Mouse (Mus musculus) C2C12 (cell line): ENCODE results near the gene Macrod1.

ENCODE experiments used
- CTCF ChIP-seq: IDR thresholded peaks from one replicate; pipeline ENCODE4 v1.5.1; 2011; ENCODE audit not compliant: control insufficient read depth, insufficient read depth, insufficient read length
- MAX ChIP-seq: IDR thresholded peaks from one replicate; pipeline ENCODE4 v1.6.1; 2011; ENCODE audit warnings: mild to moderate bottlenecking, control low read depth
- MYOD1 ChIP-seq: IDR thresholded peaks from one replicate; pipeline ENCODE4 v1.6.1; 2011; ENCODE audit warnings: low read depth; ENCODE audit not compliant: control insufficient read depth, insufficient read length
- MYOG ChIP-seq: IDR thresholded peaks from one replicate; pipeline ENCODE4 v1.6.1; 2011; ENCODE audit not compliant: control insufficient read depth, insufficient read length; ENCODE audit errors: extremely low read depth
- USF1 ChIP-seq: IDR thresholded peaks from one replicate; pipeline ENCODE4 v1.6.1; 2011; ENCODE audit warnings: low read depth, mild to moderate bottlenecking, control low read depth, moderate library complexity

DNA sequence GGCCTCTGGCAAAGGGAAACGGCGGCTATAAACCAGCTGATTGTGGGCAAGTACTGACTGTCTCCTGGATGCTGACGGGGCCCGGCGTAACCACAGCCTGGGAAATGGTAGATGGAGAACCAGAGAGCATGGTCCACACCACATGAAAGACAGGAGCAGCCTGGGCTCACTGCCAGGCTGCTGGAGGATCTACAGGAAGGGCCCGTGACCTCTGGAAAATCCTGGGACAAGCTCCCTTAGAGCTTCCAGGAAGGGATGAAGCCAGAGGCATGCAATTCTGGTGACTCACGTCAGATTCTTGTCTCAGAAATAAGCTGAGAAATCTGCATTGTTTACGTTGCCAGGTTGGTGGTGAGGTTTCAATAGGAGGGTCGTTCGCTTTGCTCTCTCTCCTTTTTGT lies 1.8 kb upstream of the Macrod1 start:
- TF ChIP-seq CTCF, result no peak
- peak; percentile 71 for TF ChIP-seq USF1
- TF ChIP-seq MAX, result peak; percentile 90
- no peak for TF ChIP-seq MYOG
- no peak for TF ChIP-seq MYOD1
